Mouse (Mus musculus) embryonic facial prominence, embryonic 11.5 days (tissue): Measurements from ENCODE around the gene Elmsan1. TPM values are rescaled to one million over a fixed set of nuclear protein-coding genes. Genes with fewer than 3 reads are reported as not detected.

Experiments
- ATAC-seq: fragments of 200-750 bp; cut with Nextera tagmentation; replicated peaks from 2 replicates; pipeline ENCODE4 v1.8.0; 2017; ENCODE audit warnings: low read depth; ENCODE audit not compliant: insufficient number of reproducible peaks, low FRiP score, low TSS enrichment
- DNase-seq: peaks from one replicate; pipeline ENCODE4 v3.0.0-alpha.2; 2015; ENCODE audit warnings: low spot score
- H3K27ac ChIP-seq: fragments of 300-500 bp; sonication (generic); replicated peaks from 2 replicates; pipeline ENCODE4 v1.5.1; 2014; ENCODE audit warnings: mild to moderate bottlenecking, low read depth, low read length, control low read depth
- H3K27me3 ChIP-seq: fragments of 300-500 bp; sonication (generic); 2 replicates; pipeline ENCODE4 v1.6.1; 2014; ENCODE audit warnings: mild to moderate bottlenecking, low read length, moderate library complexity, mixed read lengths; ENCODE audit not compliant: control insufficient read depth, insufficient read depth
- H3K36me3 ChIP-seq: fragments of 300-500 bp; sonication (generic); replicated peaks from 2 replicates; pipeline ENCODE4 v1.6.1; 2014; ENCODE audit warnings: low read depth, mild to moderate bottlenecking, low read length, moderate library complexity, mixed read lengths; ENCODE audit not compliant: control insufficient read depth, insufficient read depth
- H3K4me1 ChIP-seq: fragments of 300-500 bp; sonication (generic); 2 replicates; pipeline ENCODE4 v1.6.1; 2014; ENCODE audit warnings: low read length, mixed read lengths; ENCODE audit not compliant: control insufficient read depth, insufficient read depth
- H3K4me2 ChIP-seq: fragments of 300-500 bp; sonication (generic); 2 replicates; pipeline ENCODE4 v1.6.1; 2014; ENCODE audit warnings: low read depth, mild to moderate bottlenecking, control low read depth, low read length, moderate library complexity
- H3K4me3 ChIP-seq: fragments of 300-500 bp; sonication (generic); 2 replicates; pipeline ENCODE4 v1.5.1; 2014; ENCODE audit warnings: low read depth, low read length, control low read depth
- H3K9ac ChIP-seq: fragments of 300-500 bp; sonication (generic); replicated peaks from 2 replicates; pipeline ENCODE4 v1.6.1; 2014; ENCODE audit warnings: mild to moderate bottlenecking, control low read depth, low read length
- H3K9me3 ChIP-seq: fragments of 300-500 bp; sonication (generic); replicated peaks from 2 replicates; pipeline ENCODE4 v1.6.1; 2016; ENCODE audit warnings: mild to moderate bottlenecking, low read length, inconsistent platforms, mixed read lengths; ENCODE audit not compliant: control insufficient read depth
- WGBS: fragments of 180-500 bp; shearing (Covaris S2); extraction: QIAGEN DNeasy Blood & Tissue Kit; methylation state at CpG from one replicate; pipeline ENCODE4 v1.1.7; 2014; 5-methylcytosine and 5-hydroxymethylcytosine counted together
- polyA plus RNA-seq: library from polyadenylated mRNA; unstranded; fragments of >200 nt; fragmentation: Nextera tagmentation; extraction: Ambion mirVana; gene quantifications from 2 replicates; pipeline ENCODE4 v1.2.1, GENCODE M21; 2014

The Elmsan1 gene
- 3.6 and 4.1 TPM in 2 replicates for polyA plus RNA-seq

- H3K27me3 ChIP-seq: no peaks in the 10 kb centered on the region
- DNase-seq: peak; percentile 87
- no peaks in the 10 kb centered on the region for H3K36me3 ChIP-seq
- no peaks in the 10 kb centered on the region; the same call in 1 of the 2 replicates for H3K4me1 ChIP-seq
- H3K9me3 ChIP-seq: no peaks in the 10 kb centered on the region
- WGBS: 0% methylated on average over 75 of the region's 82 CpGs
- peak within 1 kb of the TSS; percentile 86 for H3K9ac ChIP-seq
- ATAC-seq: peak; percentile 77
- peak within 1 kb of the TSS; percentile 74 for H3K4me3 ChIP-seq
- peak within 1 kb of the TSS; percentile 41 for H3K4me2 ChIP-seq
- H3K27ac ChIP-seq: peak within 1 kb of the TSS; percentile 15
Observed at GRCm38 (mm10) chr12:84218289-84219120, at the start of gene Elmsan1. Gene Elmsan1 (minus strand): TSS chr12:84218881.

GRCm38 (mm10) chr12:84267264-84267663 lies 48.6 kb upstream of the Elmsan1 start:
- DNase-seq (no peak), ATAC-seq (no peak)
- Histone ChIP-seq H3K4me3 (no peak overlapping the region), H3K4me1 (no peaks in the 10 kb centered on the region), H3K27me3 (no peaks in the 10 kb centered on the region), H3K4me2 (no peak overlapping the region), H3K27ac (no peak overlapping the region), H3K9me3 (no peaks in the 10 kb centered on the region), H3K36me3 (no peaks in the 10 kb centered on the region), H3K9ac (no peak overlapping the region)
- WGBS: 73% methylated on average over 2 of the region's 2 CpGs

- ATAC-seq: no peak
Observed at GRCm38 (mm10) chr12:84260363-84260762, 41.7 kb upstream of the Elmsan1 start.

GRCm38 (mm10) chr12:84254886-84255285 lies 36.2 kb upstream of the Elmsan1 start:
- H3K9ac ChIP-seq: no peak overlapping the region
- DNase-seq (no peak), ATAC-seq (no peak)
- H3K27ac ChIP-seq: no peak overlapping the region
- no peak overlapping the region for H3K4me2 ChIP-seq
- no peaks in the 10 kb centered on the region for H3K4me1 ChIP-seq
- H3K4me3 ChIP-seq: no peak overlapping the region
- no peaks in the 10 kb centered on the region for H3K27me3 ChIP-seq
- H3K36me3 ChIP-seq: no peaks in the 10 kb centered on the region
- WGBS: 71% methylated on average over 5 of the region's 5 CpGs
- H3K9me3 ChIP-seq: no peaks in the 10 kb centered on the region

More at GRCm38 (mm10) chr12:84260363-84260762, 41.7 kb upstream of the Elmsan1 start:
- no peak for DNase-seq
- Histone ChIP-seq H3K27ac (no peak overlapping the region), H3K9me3 (no peaks in the 10 kb centered on the region), H3K36me3 (no peaks in the 10 kb centered on the region), H3K9ac (no peak overlapping the region), H3K27me3 (no peaks in the 10 kb centered on the region), H3K4me2 (no peak overlapping the region), H3K4me1 (no peaks in the 10 kb centered on the region), H3K4me3 (no peak overlapping the region)
- WGBS: 70% methylated on average over 7 of the region's 7 CpGs

- H3K36me3 ChIP-seq: no peaks in the 10 kb centered on the region
- H3K4me2 ChIP-seq: no peak overlapping the region
- no peak for ATAC-seq
- no peak overlapping the region for H3K4me3 ChIP-seq
- no peaks in the 10 kb centered on the region for H3K9me3 ChIP-seq
- H3K27ac ChIP-seq: no peak overlapping the region
- H3K27me3 ChIP-seq: no peaks in the 10 kb centered on the region
- no peak for DNase-seq
- H3K9ac ChIP-seq: no peak overlapping the region
- no peaks in the 10 kb centered on the region for H3K4me1 ChIP-seq
- WGBS: 90% methylated on average over 5 of the region's 5 CpGs
Observed at GRCm38 (mm10) chr12:84252811-84253210, 34.1 kb upstream of the Elmsan1 start.

- no peak overlapping the region for H3K4me3 ChIP-seq
- no peak overlapping the region for H3K4me2 ChIP-seq
- no peak overlapping the region for H3K27ac ChIP-seq
- 3% methylated on average over 3 of the region's 3 CpGs for WGBS
- H3K27me3 ChIP-seq: no peaks in the 10 kb centered on the region
- H3K9ac ChIP-seq: no peak overlapping the region
- H3K36me3 ChIP-seq: no peaks in the 10 kb centered on the region
- DNase-seq (peak; percentile 88), ATAC-seq (no peak)
- no peaks in the 10 kb centered on the region for H3K4me1 ChIP-seq
- no peaks in the 10 kb centered on the region for H3K9me3 ChIP-seq
Observed at GRCm38 (mm10) chr12:84249217-84249616, 30.5 kb upstream of the Elmsan1 start.

GRCm38 (mm10) chr12:84245683-84246082 lies 27.0 kb upstream of the Elmsan1 start:
- H3K9ac ChIP-seq: no peak overlapping the region
- no peaks in the 10 kb centered on the region for H3K4me1 ChIP-seq
- 70% methylated on average over 5 of the region's 5 CpGs for WGBS
- DNase-seq: no peak
- H3K27me3 ChIP-seq: no peaks in the 10 kb centered on the region
- no peaks in the 10 kb centered on the region for H3K9me3 ChIP-seq
- H3K27ac ChIP-seq: no peak overlapping the region
- no peak overlapping the region for H3K4me2 ChIP-seq
- no peak for ATAC-seq
- no peak overlapping the region for H3K4me3 ChIP-seq
- no peaks in the 10 kb centered on the region for H3K36me3 ChIP-seq

GRCm38 (mm10) chr12:84243076-84243770 lies 24.5 kb upstream of the Elmsan1 start:
- H3K9me3 ChIP-seq: no peaks in the 10 kb centered on the region
- no peaks in the 10 kb centered on the region for H3K27me3 ChIP-seq
- H3K36me3 ChIP-seq: no peaks in the 10 kb centered on the region
- H3K27ac ChIP-seq: no peak overlapping the region
- H3K4me1 ChIP-seq: no peaks in the 10 kb centered on the region
- no peak overlapping the region for H3K9ac ChIP-seq
- no peak overlapping the region for H3K4me2 ChIP-seq
- DNase-seq: no peak
- H3K4me3 ChIP-seq: no peak overlapping the region
- ATAC-seq: no peak
- WGBS: 80% methylated on average over 7 of the region's 7 CpGs
